Mouse (Mus musculus): ENCODE measurements at regions not wholly inside any gene's neighbourhood (a gene's known extent, or its start where the extent isn't known, plus 50 kb on each side); places are given as distances from the start of the nearest gene placed in this dataset.

DNA sequence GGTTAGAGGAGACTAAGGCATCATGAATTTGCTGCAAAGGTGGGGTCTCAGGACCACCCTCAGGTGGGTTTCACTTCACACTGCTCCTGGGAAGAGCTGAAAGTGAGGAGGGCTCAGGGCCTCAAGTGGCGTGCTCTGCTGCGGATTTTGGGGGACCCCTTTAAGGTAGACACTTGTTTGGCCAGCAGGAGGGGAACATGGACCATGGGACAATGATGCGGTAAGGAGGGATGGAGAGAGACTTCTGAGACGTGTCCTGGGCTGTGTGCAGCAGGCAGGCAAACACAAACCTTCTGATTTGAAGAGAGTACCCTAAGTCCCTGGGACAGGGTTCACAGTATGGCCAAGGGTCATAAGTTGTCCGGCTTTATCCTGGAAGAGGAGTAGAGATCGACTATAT is 56.0 kb upstream of the Dlk1 start:
- no peak overlapping the region for H3K27ac ChIP-seq (replicated peaks; ENCODE audit: low read depth, low read length)
- H3K27me3 ChIP-seq (ENCODE audit: control insufficient read depth, insufficient read depth, low read length), result no peaks in the 10 kb centered on the region; the same call in 1 of the 2 replicates
- TF ChIP-seq POLR2A (IDR thresholded peaks at IDR 0.05; ENCODE audit: borderline replicate concordance, extremely low read depth, insufficient read depth, insufficient read length), result no peak
- DNase-seq (ENCODE audit: low spot score) (no peak), ATAC-seq (ENCODE audit: low FRiP score, low read depth) (no peak)
- H3K4me1 ChIP-seq (ENCODE audit: control insufficient read depth, insufficient read depth, low read length), result peaks cover 34% of the 10 kb centered on the region
- H3K9me3 ChIP-seq (ENCODE audit: control insufficient read depth, low read length), result no peaks in the 10 kb centered on the region
- 89% methylated on average over 6 of the region's 6 CpGs for WGBS
- no peaks in the 10 kb centered on the region for H3K36me3 ChIP-seq (ENCODE audit: control insufficient read depth, insufficient read depth, low read length)
- no peak overlapping the region for H3K4me3 ChIP-seq (replicated peaks; ENCODE audit: low read length)
- no peak overlapping the region for H3K9ac ChIP-seq (ENCODE audit: low read depth, low read length, severe bottlenecking)
- H3K4me2 ChIP-seq (replicated peaks; ENCODE audit: low read depth, low read length, severe bottlenecking), result no peak overlapping the region

DNA sequence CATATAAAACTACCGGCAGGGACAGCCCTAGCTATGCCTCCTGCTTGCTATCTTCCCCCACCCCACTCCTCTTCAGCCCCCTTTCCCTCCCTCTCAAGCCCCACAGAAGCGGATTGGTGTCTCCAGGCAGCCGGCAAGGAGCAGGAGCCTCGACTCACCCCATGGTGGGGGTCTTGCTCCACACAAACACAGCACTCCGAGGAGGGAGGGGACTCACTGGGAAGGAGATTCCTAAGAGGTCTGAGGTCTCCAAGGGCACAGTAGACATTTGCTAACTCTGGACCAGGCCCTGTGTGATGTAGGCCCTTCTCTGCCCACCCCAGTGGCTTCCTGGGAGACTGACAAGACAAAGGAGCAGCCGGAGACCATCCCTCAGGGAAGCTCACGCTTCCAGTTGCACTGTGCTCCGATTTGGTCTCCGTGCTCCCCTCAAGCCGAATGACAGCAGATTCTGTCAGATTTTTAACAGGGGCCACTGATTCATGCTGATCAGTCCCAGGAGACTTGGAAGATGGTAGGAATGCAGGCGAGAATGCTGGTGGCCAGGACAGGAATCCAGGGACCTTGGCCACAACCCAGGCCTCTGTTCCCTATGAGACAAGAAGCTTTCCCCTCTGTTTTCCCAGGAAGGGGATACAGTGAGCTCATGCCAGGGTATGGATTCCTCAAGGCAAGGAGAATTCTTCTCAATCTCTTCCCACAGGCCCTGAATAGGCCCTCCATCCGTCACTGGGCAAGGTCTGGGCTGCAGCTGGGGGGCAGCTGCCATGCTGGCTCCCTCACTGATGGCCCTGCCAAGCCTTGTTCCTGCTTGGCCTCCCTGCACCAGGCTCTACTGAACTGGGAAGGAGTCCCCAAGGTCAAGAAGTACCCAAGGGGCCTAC is 55.2 kb upstream of the Dlk1 start:
- 66% methylated on average over 12 of the region's 12 CpGs for WGBS
- no peak for TF ChIP-seq POLR2A (IDR thresholded peaks at IDR 0.05; ENCODE audit: borderline replicate concordance, extremely low read depth, insufficient read depth, insufficient read length)
- H3K9me3 ChIP-seq (ENCODE audit: control insufficient read depth, low read length), result no peaks in the 10 kb centered on the region
- no peak overlapping the region for H3K4me2 ChIP-seq (replicated peaks; ENCODE audit: low read depth, low read length, severe bottlenecking)
- no peak overlapping the region for H3K27ac ChIP-seq (replicated peaks; ENCODE audit: low read depth, low read length)
- DNase-seq (ENCODE audit: low spot score), result no peak
- H3K27me3 ChIP-seq (ENCODE audit: control insufficient read depth, insufficient read depth, low read length), result no peaks in the 10 kb centered on the region; the same call in 1 of the 2 replicates
- H3K9ac ChIP-seq (ENCODE audit: low read depth, low read length, severe bottlenecking), result no peak overlapping the region
- no peaks in the 10 kb centered on the region for H3K36me3 ChIP-seq (ENCODE audit: control insufficient read depth, insufficient read depth, low read length)
- H3K4me3 ChIP-seq (replicated peaks; ENCODE audit: low read length), result no peak overlapping the region
- peaks cover 42% of the 10 kb centered on the region for H3K4me1 ChIP-seq (ENCODE audit: control insufficient read depth, insufficient read depth, low read length)
- no peak for ATAC-seq (ENCODE audit: low FRiP score, low read depth)

DNA sequence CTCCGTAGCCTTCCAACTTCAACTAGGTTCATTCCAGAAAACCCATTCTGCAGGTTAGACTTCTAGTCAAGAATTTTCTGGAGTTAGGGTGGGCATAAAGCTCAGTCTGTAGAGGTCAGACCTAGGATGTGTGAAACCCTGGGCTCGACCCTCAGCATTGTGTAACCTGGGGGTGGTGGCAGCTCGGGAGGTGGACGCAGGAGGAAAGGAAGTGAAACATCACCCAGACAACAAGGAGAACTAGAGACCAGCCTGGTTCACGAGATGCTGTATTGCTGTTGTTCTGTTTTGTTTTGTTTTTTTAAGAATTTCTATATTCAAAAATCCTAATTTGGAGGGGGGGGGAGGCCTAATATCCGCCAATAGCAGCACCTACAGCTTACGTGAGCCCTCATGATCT is 54.1 kb upstream of the Dlk1 start:
- H3K9me3 ChIP-seq (ENCODE audit: control insufficient read depth, low read length), result no peaks in the 10 kb centered on the region
- H3K4me3 ChIP-seq (replicated peaks; ENCODE audit: low read length), result no peak overlapping the region
- H3K4me1 ChIP-seq (ENCODE audit: control insufficient read depth, insufficient read depth, low read length), result peaks cover 49% of the 10 kb centered on the region
- H3K4me2 ChIP-seq (replicated peaks; ENCODE audit: low read depth, low read length, severe bottlenecking), result no peak overlapping the region
- no peak overlapping the region for H3K9ac ChIP-seq (ENCODE audit: low read depth, low read length, severe bottlenecking)
- no peak for ATAC-seq (ENCODE audit: low FRiP score, low read depth)
- no peak for DNase-seq (ENCODE audit: low spot score)
- WGBS, result 76% methylated on average over 7 of the region's 7 CpGs
- TF ChIP-seq POLR2A (IDR thresholded peaks at IDR 0.05; ENCODE audit: borderline replicate concordance, extremely low read depth, insufficient read depth, insufficient read length), result no peak
- no peak overlapping the region for H3K27ac ChIP-seq (replicated peaks; ENCODE audit: low read depth, low read length)
- H3K36me3 ChIP-seq (ENCODE audit: control insufficient read depth, insufficient read depth, low read length), result no peaks in the 10 kb centered on the region
- no peaks in the 10 kb centered on the region for H3K27me3 ChIP-seq (ENCODE audit: control insufficient read depth, insufficient read depth, low read length)

DNA sequence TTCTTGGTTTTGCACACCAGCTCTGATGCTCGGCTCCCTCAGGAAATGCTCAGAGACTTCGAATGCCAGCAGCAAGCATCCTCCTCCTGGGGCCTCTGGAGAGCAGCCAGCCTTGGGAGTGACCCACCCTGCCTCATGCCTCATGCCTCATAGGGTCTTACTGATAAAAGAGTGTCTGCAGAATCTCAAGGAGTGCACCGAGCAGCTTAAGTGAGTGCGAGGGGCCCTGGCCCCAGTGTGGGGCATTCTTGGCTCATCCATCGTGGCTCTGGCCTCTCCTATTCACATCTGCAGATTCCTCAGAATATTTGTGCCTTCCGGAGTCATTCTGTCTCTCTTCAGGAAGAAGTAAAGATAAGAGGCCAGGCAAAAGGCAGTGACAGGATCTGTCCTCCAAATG is 53.7 kb upstream of the Dlk1 start:
- no peaks in the 10 kb centered on the region for H3K36me3 ChIP-seq (ENCODE audit: control insufficient read depth, insufficient read depth, low read length)
- H3K9me3 ChIP-seq (ENCODE audit: control insufficient read depth, low read length), result no peaks in the 10 kb centered on the region
- no peaks in the 10 kb centered on the region for H3K27me3 ChIP-seq (ENCODE audit: control insufficient read depth, insufficient read depth, low read length)
- H3K27ac ChIP-seq (replicated peaks; ENCODE audit: low read depth, low read length), result peak overlapping the region; percentile 50; the same call in 1 of the 2 replicates
- H3K9ac ChIP-seq (ENCODE audit: low read depth, low read length, severe bottlenecking), result no peak overlapping the region
- H3K4me1 ChIP-seq (ENCODE audit: control insufficient read depth, insufficient read depth, low read length), result peaks cover 47% of the 10 kb centered on the region
- H3K4me3 ChIP-seq (replicated peaks; ENCODE audit: low read length), result no peak overlapping the region
- 21% methylated on average over 6 of the region's 6 CpGs for WGBS
- peak; percentile 50 for DNase-seq (ENCODE audit: low spot score)
- H3K4me2 ChIP-seq (replicated peaks; ENCODE audit: low read depth, low read length, severe bottlenecking), result no peak overlapping the region; the same call in 1 of the 2 replicates
- ATAC-seq (ENCODE audit: low FRiP score, low read depth), result no peak
- no peak for TF ChIP-seq POLR2A (IDR thresholded peaks at IDR 0.05; ENCODE audit: borderline replicate concordance, extremely low read depth, insufficient read depth, insufficient read length)

DNA sequence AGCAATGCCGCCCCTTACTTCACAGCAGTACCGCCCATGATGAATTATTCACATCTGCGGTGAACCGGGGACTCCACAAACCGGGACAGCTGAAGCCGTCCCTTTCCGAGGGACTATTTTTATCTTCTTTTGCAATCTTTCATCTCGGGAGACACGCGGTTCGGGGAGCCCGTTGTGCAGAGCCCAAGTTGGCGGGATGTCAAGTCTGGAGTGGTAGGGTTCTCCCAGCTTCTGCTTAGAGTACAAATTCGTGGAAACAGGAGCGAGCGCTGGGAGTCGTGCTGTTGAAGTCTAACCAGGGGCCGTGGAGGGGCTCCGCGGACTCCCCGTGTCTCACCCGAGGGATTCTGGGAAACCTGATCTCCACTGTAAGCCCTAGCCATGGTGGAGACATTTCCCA is 53.0 kb upstream of the Dlk1 start:
- Histone ChIP-seq H3K36me3 (ENCODE audit: control insufficient read depth, insufficient read depth, low read length) (no peaks in the 10 kb centered on the region), H3K27ac (replicated peaks; ENCODE audit: low read depth, low read length) (peak overlapping the region; percentile 50), H3K27me3 (ENCODE audit: control insufficient read depth, insufficient read depth, low read length) (no peaks in the 10 kb centered on the region), H3K9me3 (ENCODE audit: control insufficient read depth, low read length) (no peaks in the 10 kb centered on the region), H3K9ac (ENCODE audit: low read depth, low read length, severe bottlenecking) (no peak overlapping the region), H3K4me2 (replicated peaks; ENCODE audit: low read depth, low read length, severe bottlenecking) (peak overlapping the region; percentile 23; the same call in 1 of the 2 replicates), H3K4me1 (ENCODE audit: control insufficient read depth, insufficient read depth, low read length) (peaks cover 47% of the 10 kb centered on the region), H3K4me3 (replicated peaks; ENCODE audit: low read length) (0 out of 2 replicates have a peak overlapping the region, but pooled peaks have one; percentile 9)
- DNase-seq (ENCODE audit: low spot score) (peak; percentile 61), ATAC-seq (ENCODE audit: low FRiP score, low read depth) (no peak)
- 22% methylated on average over 22 of the region's 22 CpGs for WGBS
- no peak for TF ChIP-seq POLR2A (IDR thresholded peaks at IDR 0.05; ENCODE audit: borderline replicate concordance, extremely low read depth, insufficient read depth, insufficient read length)
